Mouse (Mus musculus): ENCODE measurements around the gene Hcn3.

Hcn3 gene

DNA sequence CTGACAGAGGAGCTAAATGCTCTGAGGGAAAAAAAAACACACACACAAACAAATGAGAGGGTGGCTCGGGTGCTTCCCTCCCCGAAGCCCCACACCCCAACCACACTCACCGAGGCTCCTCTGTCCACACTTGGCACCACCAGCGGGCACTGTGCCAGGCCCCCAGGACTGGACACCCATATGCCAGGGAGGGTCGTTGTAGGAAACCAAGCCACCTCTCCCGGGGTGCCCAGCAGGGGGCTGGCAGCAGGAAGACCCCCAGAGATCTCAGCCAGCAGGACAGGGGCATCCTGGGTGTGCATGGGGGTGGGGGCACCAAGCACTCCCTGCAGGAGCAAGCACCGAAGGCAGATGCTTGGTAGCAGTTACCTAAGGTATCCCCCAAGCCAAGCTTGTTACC is 59.2 kb downstream of the Hcn3 start, which contains the start of gene Gm43738:
Gm43738 (minus strand) TSS at position 289 of the 400 bp plus-strand sequence.
- peak; percentile 19 for DNase-seq (ENCODE audit: low read depth)

All from 416B (cell line).